Mouse (Mus musculus): ENCODE results near the gene Prkx. TPM values are rescaled to one million over a fixed set of nuclear protein-coding genes. Genes with fewer than 3 reads are reported as not detected.
A peak's percentile ranks its signal among the peaks of the same experiment; 100 is the strongest.

The Prkx gene
- polyA plus RNA-seq, 1 experiment from 2014 or later, result 26.1 TPM

DNA sequence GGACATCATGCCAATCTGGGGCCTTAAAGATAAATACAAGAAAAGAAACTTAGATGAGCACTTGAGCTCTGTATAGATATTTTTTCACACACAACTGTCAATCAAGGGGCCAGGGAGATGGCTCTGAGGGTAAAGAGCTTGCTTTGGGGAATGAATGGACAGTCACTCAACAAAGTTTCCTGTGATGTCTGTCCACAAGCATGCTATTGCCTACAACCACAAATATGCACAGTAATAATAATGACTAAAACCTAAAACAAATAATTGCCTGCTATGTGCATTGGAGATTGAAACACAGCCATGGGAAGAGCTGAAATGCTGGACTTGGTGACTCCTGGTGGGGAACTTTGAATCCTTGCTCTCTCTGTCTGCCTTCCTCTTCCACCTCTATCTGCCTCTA lies 9.7 kb downstream of the Prkx start:
- H3K4me1 ChIP-seq, result no peaks in the 10 kb centered on the region
- H3K27ac ChIP-seq, result no peak overlapping the region
- no peak overlapping the region for H3K4me3 ChIP-seq
- H3K36me3 ChIP-seq (replicated peaks), result peaks cover 9% of the 10 kb centered on the region; the same call in 1 of the 2 replicates
- H3K27me3 ChIP-seq (replicated peaks), result no peaks in the 10 kb centered on the region
- H3K9me3 ChIP-seq, result no peaks in the 10 kb centered on the region
- H3K4me2 ChIP-seq, result no peak overlapping the region
- ATAC-seq (replicated peaks), result no peak
- no peak overlapping the region for H3K9ac ChIP-seq

DNA sequence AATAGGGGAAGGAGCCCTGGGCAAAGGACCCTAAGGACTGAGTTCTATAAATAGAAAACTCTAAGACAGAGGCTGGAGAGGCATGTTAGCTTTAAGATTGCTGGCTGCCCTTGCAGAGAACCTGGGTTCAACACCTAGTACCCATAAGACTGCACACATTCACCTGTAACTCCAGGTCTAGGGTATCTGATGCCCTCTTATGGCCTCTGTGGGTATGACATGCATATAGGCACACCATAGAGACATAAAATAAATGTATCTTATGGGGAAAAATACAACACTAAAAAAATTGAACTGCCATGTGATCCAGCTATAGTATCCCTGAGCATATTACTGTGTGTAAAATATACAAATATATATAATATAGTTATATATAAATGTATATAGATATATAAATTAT lies 18.3 kb downstream of the Prkx start:
- no peak for ATAC-seq (replicated peaks)
- H3K4me2 ChIP-seq, result no peak overlapping the region
- peaks cover 10% of the 10 kb centered on the region; the same call in 1 of the 2 replicates for H3K36me3 ChIP-seq (replicated peaks)
- no peak overlapping the region for H3K4me3 ChIP-seq
- no peaks in the 10 kb centered on the region for H3K4me1 ChIP-seq
- H3K9me3 ChIP-seq, result no peaks in the 10 kb centered on the region
- H3K9ac ChIP-seq, result no peak overlapping the region
- H3K27me3 ChIP-seq (replicated peaks), result no peaks in the 10 kb centered on the region
- H3K27ac ChIP-seq, result no peak overlapping the region

DNA sequence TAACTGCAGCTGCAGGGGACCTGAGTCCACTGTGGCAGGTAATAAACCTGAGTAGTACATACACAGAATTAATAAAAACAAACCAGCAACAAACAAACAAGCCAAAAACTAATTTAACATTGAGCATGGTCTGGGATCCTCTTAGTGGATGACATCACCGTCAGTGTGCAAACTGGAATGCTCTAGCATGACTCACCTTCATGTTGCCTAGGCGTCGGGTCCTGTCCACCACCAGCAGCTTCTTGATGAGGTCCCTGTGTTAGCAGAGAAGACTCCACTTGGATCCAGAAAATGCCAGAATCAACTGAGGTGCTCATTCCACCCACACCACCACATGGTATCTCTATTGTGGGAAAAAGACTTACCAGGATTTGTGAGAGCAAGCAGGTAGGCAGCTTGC lies 30.9 kb downstream of the Prkx start:
- Histone ChIP-seq H3K4me2 (no peak overlapping the region), H3K9me3 (no peaks in the 10 kb centered on the region), H3K4me1 (no peaks in the 10 kb centered on the region), H3K9ac (no peak overlapping the region), H3K27ac (no peak overlapping the region), H3K27me3 (replicated peaks) (no peaks in the 10 kb centered on the region), H3K36me3 (replicated peaks) (no peaks in the 10 kb centered on the region), H3K4me3 (no peak overlapping the region)
- WGBS, result 90% methylated on average over 3 of the region's 3 CpGs
- no peak for ATAC-seq (replicated peaks)

DNA sequence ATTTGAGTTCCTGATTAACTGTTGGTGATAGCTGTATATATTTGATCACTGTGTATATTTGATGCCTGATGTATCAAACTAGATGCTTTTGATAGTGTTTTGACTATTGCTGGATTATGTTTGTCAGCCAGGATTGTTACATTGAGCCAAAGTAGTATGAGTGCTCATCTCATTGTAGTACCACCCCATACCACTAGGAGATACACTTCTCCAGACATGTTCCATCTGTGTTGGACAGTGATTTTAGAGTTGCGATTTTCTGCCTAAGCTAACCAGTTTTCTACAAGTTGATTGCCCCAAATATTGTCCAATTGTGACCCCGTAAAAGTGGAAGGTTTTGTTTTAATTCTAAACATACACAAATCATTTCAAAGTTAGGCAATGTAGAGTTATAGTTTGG lies 51.8 kb downstream of the Prkx start:
- Histone ChIP-seq H3K4me3 (no peak overlapping the region), H3K9ac (no peak overlapping the region), H3K4me2 (no peak overlapping the region), H3K27ac (no peak overlapping the region), H3K9me3 (no peaks in the 10 kb centered on the region), H3K36me3 (replicated peaks) (no peaks in the 10 kb centered on the region), H3K27me3 (replicated peaks) (no peaks in the 10 kb centered on the region), H3K4me1 (no peaks in the 10 kb centered on the region)
- no peak for ATAC-seq (replicated peaks)
- WGBS, result 76% methylated on average over 2 of the region's 2 CpGs

DNA sequence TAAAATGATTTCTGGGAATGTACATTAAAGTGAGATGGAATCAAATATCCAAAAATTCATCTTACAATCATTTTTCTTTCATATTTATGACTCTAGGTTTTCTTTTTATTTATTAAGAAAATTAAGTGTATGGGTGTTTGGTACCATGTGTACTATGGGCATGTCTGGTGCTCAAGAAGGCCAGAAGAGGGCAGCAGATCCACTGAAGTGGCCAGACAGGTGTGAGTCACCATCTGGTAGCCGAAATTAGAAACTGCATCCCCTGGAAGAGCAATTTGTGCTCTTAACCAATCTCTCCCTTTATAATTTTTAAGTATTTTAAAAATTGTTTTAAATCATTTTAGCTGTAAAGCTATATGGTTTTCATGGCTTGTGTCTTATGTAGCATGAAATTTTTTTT lies 54.7 kb downstream of the Prkx start:
- no peaks in the 10 kb centered on the region for H3K27me3 ChIP-seq (replicated peaks)
- H3K4me1 ChIP-seq, result no peaks in the 10 kb centered on the region
- no peak overlapping the region for H3K4me3 ChIP-seq
- no peak overlapping the region for H3K27ac ChIP-seq
- WGBS, result 39% methylated on average over 1 of the region's 1 CpGs
- no peak overlapping the region for H3K9ac ChIP-seq
- H3K36me3 ChIP-seq (replicated peaks), result no peaks in the 10 kb centered on the region
- ATAC-seq (replicated peaks), result 0 out of 2 replicates have a peak, but pooled peaks have one; percentile 63
- no peak overlapping the region for H3K4me2 ChIP-seq
- H3K9me3 ChIP-seq, result no peaks in the 10 kb centered on the region

DNA sequence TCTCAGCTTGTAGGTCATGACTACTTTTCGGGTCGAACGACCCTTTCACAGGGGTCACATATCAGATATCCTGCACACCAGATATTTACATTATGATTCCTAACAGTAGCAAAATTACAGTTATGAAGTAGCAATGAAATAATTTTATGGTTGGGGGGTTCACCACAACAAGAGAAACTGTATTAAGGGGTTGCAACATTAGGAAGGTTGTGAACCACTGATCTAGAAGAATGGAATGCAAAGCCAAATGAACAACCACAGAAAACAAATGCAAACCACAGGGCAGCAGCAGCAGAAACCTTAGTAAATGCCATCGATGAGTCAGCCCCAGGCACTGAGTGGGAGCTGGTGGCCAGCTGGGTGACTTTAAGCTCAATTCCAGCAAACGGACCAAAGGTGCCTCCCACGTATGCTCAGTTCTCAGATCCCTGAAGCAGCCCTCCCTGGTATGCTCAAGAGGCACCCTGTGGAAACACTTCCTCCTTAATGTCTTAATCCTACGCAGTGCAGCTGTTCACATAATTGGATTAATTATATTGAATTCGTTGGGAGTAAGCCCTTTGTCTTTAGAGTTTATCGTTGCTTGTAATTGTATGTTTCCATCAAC lies 62.0 kb downstream of the Prkx start:
- no peaks in the 10 kb centered on the region for H3K9me3 ChIP-seq
- WGBS, result 61% methylated on average over 9 of the region's 9 CpGs
- no peaks in the 10 kb centered on the region for H3K36me3 ChIP-seq (replicated peaks)
- H3K4me2 ChIP-seq, result no peak overlapping the region
- no peak overlapping the region for H3K27ac ChIP-seq
- H3K27me3 ChIP-seq (replicated peaks), result no peaks in the 10 kb centered on the region
- H3K4me1 ChIP-seq, result no peaks in the 10 kb centered on the region
- H3K4me3 ChIP-seq, result no peak overlapping the region
- ATAC-seq (replicated peaks), result no peak
- no peak overlapping the region for H3K9ac ChIP-seq

DNA sequence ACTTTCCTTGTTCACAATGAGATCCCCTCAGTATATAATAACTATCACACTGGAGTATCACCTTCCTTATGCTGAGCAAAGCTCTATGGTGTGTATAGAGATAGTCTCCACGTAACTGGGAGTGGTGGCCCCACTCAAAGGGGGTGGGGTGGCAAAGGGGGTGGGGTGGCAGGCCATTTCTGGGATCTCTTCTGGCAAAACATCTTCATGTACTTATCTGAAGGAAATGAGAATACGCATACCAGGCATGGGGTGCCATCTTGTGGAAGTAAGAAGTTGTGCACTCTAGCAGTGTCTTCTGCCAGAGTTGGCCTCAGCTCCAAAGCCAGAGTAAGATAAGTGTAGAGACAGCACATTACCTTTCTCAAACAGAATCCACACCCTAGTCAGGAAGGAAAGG lies 75.8 kb downstream of the Prkx start:
- no peak; the same call in 1 of the 2 replicates for ATAC-seq (replicated peaks)
- H3K27me3 ChIP-seq (replicated peaks), result no peaks in the 10 kb centered on the region
- no peak overlapping the region for H3K4me2 ChIP-seq
- WGBS, result 17% methylated on average over 2 of the region's 2 CpGs
- no peak overlapping the region for H3K4me3 ChIP-seq
- no peak overlapping the region for H3K9ac ChIP-seq
- no peaks in the 10 kb centered on the region for H3K4me1 ChIP-seq
- H3K36me3 ChIP-seq (replicated peaks), result no peaks in the 10 kb centered on the region
- H3K9me3 ChIP-seq, result no peaks in the 10 kb centered on the region
- no peak overlapping the region for H3K27ac ChIP-seq

Other genes starting within 250 kb of the Prkx start
- not detected in 2 replicates for gene Pbsn, start 57.3 kb upstream of the Prkx start, polyA plus RNA-seq (2015; fragmentation: Nextera tagmentation; extraction: Ambion mirVana)
- gene Gm14744, start 68.5 kb upstream of the Prkx start, polyA plus RNA-seq (2015; fragmentation: Nextera tagmentation; extraction: Ambion mirVana), result not detected in 2 replicates
- gene 5430402E10Rik, start 128.8 kb upstream of the Prkx start, polyA plus RNA-seq (2015; fragmentation: Nextera tagmentation; extraction: Ambion mirVana), result not detected in 2 replicates

All from midbrain, embryonic 15.5 days (tissue).